Mouse (Mus musculus): Measurements from ENCODE around the gene Slc7a15. TPM values are rescaled to one million over a fixed set of nuclear protein-coding genes. Genes with fewer than 3 reads are reported as not detected.

The Slc7a15 gene
- polyA plus RNA-seq, 1 experiment from 2014 or later, result not detected

DNA sequence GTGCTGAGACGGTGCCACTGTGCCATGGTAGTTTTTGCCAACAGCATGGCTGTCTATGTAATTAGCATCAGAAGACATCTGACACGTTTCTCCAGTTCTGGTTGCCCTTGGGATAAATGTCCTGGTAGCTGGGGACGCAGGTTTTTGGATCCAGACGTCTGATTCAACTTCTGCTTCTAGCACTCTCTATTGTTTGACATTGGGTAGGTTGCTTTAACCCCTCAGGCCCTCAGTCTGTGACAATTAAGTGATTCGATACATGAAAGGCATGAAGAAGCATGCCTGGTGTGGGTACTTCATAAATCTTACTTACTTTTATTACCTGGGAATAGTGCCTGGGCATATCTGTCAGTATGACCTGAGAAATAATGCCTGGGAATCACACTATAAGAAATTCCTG, 74.8 kb downstream of the Slc7a15 start:
- H3K4me2 ChIP-seq (replicated peaks; ENCODE audit: low read depth, low read length), result no peak overlapping the region
- H3K4me3 ChIP-seq (ENCODE audit: low read length), result no peak overlapping the region
- no peaks in the 10 kb centered on the region for H3K9me3 ChIP-seq (ENCODE audit: control insufficient read depth, low read length)
- H3K4me1 ChIP-seq (ENCODE audit: control insufficient read depth, insufficient read depth, low read length), result peaks cover 7% of the 10 kb centered on the region; the same call in 1 of the 2 replicates
- no peak overlapping the region for H3K9ac ChIP-seq (ENCODE audit: low read depth, low read length)
- no peak overlapping the region for H3K27ac ChIP-seq (ENCODE audit: low read depth, low read length)
- H3K36me3 ChIP-seq (ENCODE audit: control insufficient read depth, insufficient read depth, low read length), result no peaks in the 10 kb centered on the region
- H3K27me3 ChIP-seq (ENCODE audit: control insufficient read depth, insufficient read depth, low read length), result no peaks in the 10 kb centered on the region
- ATAC-seq (ENCODE audit: low FRiP score, low TSS enrichment), result no peak
- 50% methylated on average over 5 of the region's 5 CpGs for WGBS

DNA sequence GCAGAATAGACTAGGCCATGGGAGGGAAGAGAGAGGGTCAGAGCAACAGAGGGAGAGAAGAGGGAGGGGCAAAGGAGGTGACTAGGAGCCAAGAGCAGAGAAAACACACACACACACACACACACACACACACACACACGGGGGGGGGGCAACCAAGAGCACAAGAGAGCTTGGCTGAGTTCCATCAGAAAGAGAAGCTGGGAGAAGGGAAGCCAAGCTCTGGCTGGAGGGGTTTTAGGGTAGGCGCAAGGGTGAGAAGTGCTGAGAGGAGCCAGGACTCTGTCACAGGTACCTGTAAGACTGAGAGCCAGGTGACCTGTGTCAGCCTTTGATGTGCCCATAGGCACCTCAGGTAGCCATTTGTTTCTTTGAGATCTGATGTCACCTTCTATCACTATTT, 76.2 kb downstream of the Slc7a15 start:
- Histone ChIP-seq H3K4me2 (replicated peaks; ENCODE audit: low read depth, low read length) (no peak overlapping the region), H3K4me1 (ENCODE audit: control insufficient read depth, insufficient read depth, low read length) (peaks cover 7% of the 10 kb centered on the region; the same call in 1 of the 2 replicates), H3K9me3 (ENCODE audit: control insufficient read depth, low read length) (no peaks in the 10 kb centered on the region), H3K27me3 (ENCODE audit: control insufficient read depth, insufficient read depth, low read length) (no peaks in the 10 kb centered on the region), H3K27ac (ENCODE audit: low read depth, low read length) (no peak overlapping the region), H3K4me3 (ENCODE audit: low read length) (no peak overlapping the region), H3K36me3 (ENCODE audit: control insufficient read depth, insufficient read depth, low read length) (no peaks in the 10 kb centered on the region), H3K9ac (ENCODE audit: low read depth, low read length) (no peak overlapping the region)
- 55% methylated on average over 2 of the region's 2 CpGs for WGBS
- ATAC-seq (ENCODE audit: low FRiP score, low TSS enrichment), result no peak

DNA sequence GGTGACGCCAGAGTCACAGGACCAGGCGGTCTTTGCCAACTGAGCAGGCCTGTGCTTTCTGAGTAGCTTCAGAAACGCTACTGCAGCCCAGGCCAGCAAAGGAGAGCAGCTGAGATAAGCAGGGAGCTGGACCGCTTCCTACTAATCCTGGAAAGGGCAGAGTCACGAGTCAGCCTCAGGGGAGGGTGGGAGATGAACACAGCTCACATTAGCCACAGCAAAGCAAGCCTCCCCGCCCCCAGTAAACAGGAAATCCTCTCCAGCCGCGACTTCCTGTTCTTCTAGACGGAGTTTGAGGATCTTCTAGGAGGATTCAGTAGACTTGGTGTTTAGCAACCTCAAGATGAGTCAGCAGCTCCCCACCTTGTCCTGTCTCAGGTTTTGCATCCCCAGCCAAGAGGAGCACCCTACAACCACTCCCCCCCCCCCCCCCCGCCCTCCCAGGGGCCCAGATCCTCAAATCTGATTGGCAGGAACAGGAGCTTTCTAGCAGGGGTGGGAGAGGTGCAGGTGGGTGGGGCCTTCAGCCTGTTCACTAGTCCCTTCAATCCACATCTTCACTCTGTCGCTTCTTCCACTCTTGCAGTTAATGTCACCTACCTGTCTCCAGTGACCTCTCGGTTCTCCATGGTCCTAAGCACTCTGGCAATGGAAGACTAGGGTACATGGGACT, 77.4 kb downstream of the Slc7a15 start:
- H3K4me2 ChIP-seq (replicated peaks; ENCODE audit: low read depth, low read length), result no peak overlapping the region
- H3K27ac ChIP-seq (ENCODE audit: low read depth, low read length), result no peak overlapping the region
- H3K4me3 ChIP-seq (ENCODE audit: low read length), result no peak overlapping the region
- H3K27me3 ChIP-seq (ENCODE audit: control insufficient read depth, insufficient read depth, low read length), result no peaks in the 10 kb centered on the region
- ATAC-seq (ENCODE audit: low FRiP score, low TSS enrichment), result 0 out of 2 replicates have a peak, but pooled peaks have one; percentile 32
- H3K9me3 ChIP-seq (ENCODE audit: control insufficient read depth, low read length), result no peaks in the 10 kb centered on the region
- no peak overlapping the region for H3K9ac ChIP-seq (ENCODE audit: low read depth, low read length)
- 48% methylated on average over 12 of the region's 12 CpGs for WGBS
- peaks cover 7% of the 10 kb centered on the region; the same call in 1 of the 2 replicates for H3K4me1 ChIP-seq (ENCODE audit: control insufficient read depth, insufficient read depth, low read length)
- H3K36me3 ChIP-seq (ENCODE audit: control insufficient read depth, insufficient read depth, low read length), result no peaks in the 10 kb centered on the region

DNA sequence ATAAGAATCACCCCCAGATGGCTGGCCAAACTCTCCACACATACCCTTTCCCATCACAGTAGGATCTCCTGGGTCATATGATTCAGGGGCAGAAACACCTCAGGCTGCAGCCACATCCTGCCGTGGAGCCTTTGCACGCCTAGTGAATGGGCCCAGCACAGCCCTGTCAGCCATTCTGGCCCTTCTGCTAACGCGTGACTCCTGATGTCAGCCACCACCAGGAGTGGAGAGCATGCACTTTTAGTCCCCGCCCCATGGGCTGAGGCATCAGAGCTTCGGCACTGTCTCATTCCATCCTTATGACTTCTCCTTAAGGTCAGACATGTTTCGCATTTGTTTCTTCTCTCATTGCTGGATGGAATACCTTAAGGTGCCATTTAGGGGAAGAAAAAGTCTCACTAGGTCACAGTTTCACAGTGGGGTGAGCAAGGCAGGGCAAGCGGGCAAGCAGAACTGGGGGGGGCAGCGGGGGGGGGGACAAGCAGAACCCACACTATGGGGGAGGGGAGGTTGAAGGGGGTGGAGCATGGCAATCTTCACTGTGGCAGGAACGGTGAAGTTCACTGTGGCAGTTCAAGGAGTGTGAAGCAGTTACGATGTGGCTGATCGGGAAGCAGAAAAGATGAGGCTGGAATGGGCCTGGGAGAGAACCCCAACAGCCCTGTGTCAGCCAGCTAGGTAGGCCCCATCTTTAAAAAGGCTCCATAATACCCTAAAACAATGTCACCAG, 79.3 kb downstream of the Slc7a15 start:
- Histone ChIP-seq H3K4me2 (replicated peaks; ENCODE audit: low read depth, low read length) (no peak overlapping the region), H3K27me3 (ENCODE audit: control insufficient read depth, insufficient read depth, low read length) (no peaks in the 10 kb centered on the region), H3K4me3 (ENCODE audit: low read length) (no peak overlapping the region), H3K9me3 (ENCODE audit: control insufficient read depth, low read length) (no peaks in the 10 kb centered on the region), H3K36me3 (ENCODE audit: control insufficient read depth, insufficient read depth, low read length) (no peaks in the 10 kb centered on the region), H3K27ac (ENCODE audit: low read depth, low read length) (no peak overlapping the region), H3K4me1 (ENCODE audit: control insufficient read depth, insufficient read depth, low read length) (peaks cover 7% of the 10 kb centered on the region; the same call in 1 of the 2 replicates), H3K9ac (ENCODE audit: low read depth, low read length) (no peak overlapping the region)
- no peak; the same call in 1 of the 2 replicates for ATAC-seq (ENCODE audit: low FRiP score, low TSS enrichment)
- WGBS, result 50% methylated on average over 12 of the region's 12 CpGs

DNA sequence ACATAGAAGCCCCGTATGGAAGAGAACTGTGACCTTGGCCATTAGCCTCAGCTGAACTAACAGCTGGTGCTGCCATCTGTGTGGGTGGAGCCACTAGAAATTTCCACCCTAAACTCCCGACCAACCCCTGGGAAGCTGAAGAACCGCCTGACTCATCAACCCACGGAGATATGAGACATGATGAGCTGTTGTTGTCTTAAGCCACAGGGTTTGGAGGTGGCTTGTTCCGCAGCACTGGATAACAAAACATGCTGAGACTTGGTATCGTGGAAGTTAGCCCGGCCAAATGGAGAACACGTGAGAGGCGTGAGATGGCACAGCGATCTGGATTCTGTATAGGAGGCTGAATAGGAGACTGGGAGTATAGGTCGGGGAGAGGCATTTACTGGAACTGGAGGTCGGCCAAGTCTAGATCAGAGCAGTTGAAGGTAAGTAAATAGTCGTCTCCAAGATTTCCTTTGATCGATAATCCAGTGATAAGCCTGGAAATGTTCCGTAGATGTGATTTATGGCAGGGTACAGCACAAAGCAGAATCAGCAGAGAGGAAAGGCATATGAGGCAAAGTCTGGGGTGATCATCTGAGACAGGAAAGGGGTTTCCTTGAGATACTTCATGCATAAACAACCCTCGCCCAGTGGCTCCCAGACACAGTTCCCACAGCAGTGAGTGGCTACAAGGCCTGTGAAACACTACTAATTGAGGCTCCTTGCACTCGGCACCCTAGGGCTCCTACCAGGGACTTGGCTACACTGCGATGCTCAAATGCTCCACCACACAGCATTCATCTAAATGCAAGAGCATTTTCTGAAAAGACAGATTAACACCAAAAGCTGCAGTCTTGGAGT, 87.6 kb downstream of the Slc7a15 start:
- 42% methylated on average over 18 of the region's 18 CpGs for WGBS

DNA sequence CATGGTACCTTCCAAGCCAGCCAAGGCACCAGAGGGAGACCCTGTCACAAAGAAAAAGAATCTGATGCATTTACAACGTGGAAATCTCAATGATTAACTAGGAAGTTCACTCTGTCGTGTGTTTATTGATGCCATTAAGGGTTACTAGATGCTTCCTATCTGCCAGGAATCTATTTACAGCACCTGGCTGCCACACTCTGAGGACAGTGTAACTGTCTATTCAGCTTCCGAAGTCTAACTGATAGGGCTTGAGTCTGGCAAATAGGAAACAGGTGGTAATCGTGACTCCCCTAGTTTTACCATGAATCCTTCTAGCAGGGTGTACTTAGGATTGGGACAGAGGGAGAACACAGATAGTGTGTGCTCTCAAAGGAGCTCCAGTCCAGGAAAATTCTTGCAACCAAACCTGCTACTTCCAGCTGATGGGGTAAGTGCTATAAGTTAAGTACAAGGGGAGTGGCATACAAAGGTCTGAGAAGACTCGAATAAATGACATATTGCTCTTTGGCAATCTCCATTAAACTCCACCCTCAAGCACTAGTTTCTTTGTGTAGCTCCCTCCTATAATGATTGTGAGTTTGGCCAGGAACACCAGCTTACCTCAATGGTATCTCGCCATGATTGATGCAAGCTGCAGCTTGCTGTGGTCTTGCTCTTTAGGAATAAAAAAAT, 88.4 kb downstream of the Slc7a15 start:
- WGBS, result 63% methylated on average over 6 of the region's 6 CpGs
- Histone ChIP-seq H3K4me1 (ENCODE audit: control insufficient read depth, insufficient read depth, low read length) (no peaks in the 10 kb centered on the region), H3K27ac (ENCODE audit: low read depth, low read length) (no peak overlapping the region), H3K9ac (ENCODE audit: low read depth, low read length) (no peak overlapping the region), H3K4me3 (ENCODE audit: low read length) (no peak overlapping the region), H3K36me3 (ENCODE audit: control insufficient read depth, insufficient read depth, low read length) (no peaks in the 10 kb centered on the region), H3K27me3 (ENCODE audit: control insufficient read depth, insufficient read depth, low read length) (no peaks in the 10 kb centered on the region), H3K4me2 (replicated peaks; ENCODE audit: low read depth, low read length) (no peak overlapping the region), H3K9me3 (ENCODE audit: control insufficient read depth, low read length) (no peaks in the 10 kb centered on the region)
- no peak for ATAC-seq (ENCODE audit: low FRiP score, low TSS enrichment)

More for the DNA sequence above, 87.6 kb downstream of the Slc7a15 start:
- peak; percentile 69 for ATAC-seq (ENCODE audit: low FRiP score, low TSS enrichment)
- no peaks in the 10 kb centered on the region for H3K9me3 ChIP-seq (ENCODE audit: control insufficient read depth, low read length)
- no peaks in the 10 kb centered on the region for H3K27me3 ChIP-seq (ENCODE audit: control insufficient read depth, insufficient read depth, low read length)
- H3K4me3 ChIP-seq (ENCODE audit: low read length), result no peak overlapping the region
- no peaks in the 10 kb centered on the region for H3K36me3 ChIP-seq (ENCODE audit: control insufficient read depth, insufficient read depth, low read length)
- H3K27ac ChIP-seq (ENCODE audit: low read depth, low read length), result no peak overlapping the region
- H3K9ac ChIP-seq (ENCODE audit: low read depth, low read length), result no peak overlapping the region
- no peaks in the 10 kb centered on the region for H3K4me1 ChIP-seq (ENCODE audit: control insufficient read depth, insufficient read depth, low read length)
- 0 out of 2 replicates have a peak overlapping the region, but pooled peaks have one; percentile 2 for H3K4me2 ChIP-seq (replicated peaks; ENCODE audit: low read depth, low read length)

DNA sequence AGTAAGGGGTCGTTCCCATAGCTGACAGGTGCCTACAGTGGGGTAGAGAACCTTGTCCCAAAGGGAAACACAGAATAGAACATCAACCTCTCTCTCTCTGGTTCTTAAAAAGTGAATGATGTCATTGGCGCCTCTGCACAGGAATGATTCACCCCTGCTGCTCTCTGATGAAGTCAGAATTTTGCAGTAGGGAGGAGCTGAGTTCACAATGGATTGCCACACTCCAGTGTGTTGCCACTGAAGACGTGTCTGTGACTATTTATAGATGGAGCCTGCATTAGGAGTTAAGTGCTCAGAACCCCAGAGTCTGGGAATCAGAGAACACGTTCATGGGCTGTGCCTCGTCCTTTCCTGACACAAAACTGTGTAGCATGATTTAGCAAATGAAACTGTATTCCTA, 89.2 kb downstream of the Slc7a15 start:
- WGBS, result 72% methylated on average over 5 of the region's 5 CpGs
- Histone ChIP-seq H3K9ac (ENCODE audit: low read depth, low read length) (no peak overlapping the region), H3K4me1 (ENCODE audit: control insufficient read depth, insufficient read depth, low read length) (no peaks in the 10 kb centered on the region), H3K27ac (ENCODE audit: low read depth, low read length) (no peak overlapping the region), H3K27me3 (ENCODE audit: control insufficient read depth, insufficient read depth, low read length) (no peaks in the 10 kb centered on the region), H3K9me3 (ENCODE audit: control insufficient read depth, low read length) (no peaks in the 10 kb centered on the region), H3K4me2 (replicated peaks; ENCODE audit: low read depth, low read length) (no peak overlapping the region), H3K36me3 (ENCODE audit: control insufficient read depth, insufficient read depth, low read length) (no peaks in the 10 kb centered on the region), H3K4me3 (ENCODE audit: low read length) (no peak overlapping the region)
- ATAC-seq (ENCODE audit: low FRiP score, low TSS enrichment), result no peak

DNA sequence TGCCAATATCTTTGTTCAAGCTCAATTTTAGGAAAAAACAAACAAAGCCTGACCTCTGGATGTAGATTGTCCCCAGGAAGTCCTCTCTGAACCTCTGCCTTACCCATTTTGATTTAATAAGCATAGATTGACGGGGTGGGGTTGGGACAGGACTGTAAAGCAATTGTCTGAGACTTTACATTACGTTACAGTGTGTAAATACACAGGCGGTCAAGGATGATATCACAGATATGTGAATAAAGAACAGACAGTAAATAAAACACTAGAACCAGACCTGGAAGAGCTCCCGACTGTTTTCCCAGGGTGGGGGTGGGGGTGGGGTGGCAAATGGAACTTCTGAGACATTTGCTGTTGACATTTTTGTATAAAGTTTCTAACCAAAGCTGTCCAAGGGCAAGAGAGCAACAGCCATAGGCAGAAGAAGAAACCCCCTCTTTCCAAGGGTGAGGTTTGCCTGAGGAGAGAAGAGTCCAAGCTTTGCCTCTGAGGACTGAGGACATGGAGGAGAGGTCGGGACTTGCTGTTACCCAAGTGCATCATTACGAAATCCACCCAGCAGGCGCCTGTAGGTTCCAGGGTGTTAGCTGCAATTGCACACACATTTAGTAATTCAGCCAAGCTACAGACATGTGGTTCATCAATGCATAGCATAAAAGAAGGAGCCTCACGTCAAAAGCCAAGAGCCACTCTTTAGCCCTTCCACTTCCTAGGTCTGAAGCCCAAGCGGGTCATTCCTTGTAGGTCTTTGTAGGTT, 91.7 kb downstream of the Slc7a15 start:
- H3K4me1 ChIP-seq (ENCODE audit: control insufficient read depth, insufficient read depth, low read length), result 0 out of 2 replicates have a peak, but pooled peaks cover under 1% of the 10 kb centered on the region
- H3K4me3 ChIP-seq (ENCODE audit: low read length), result no peak overlapping the region
- no peak overlapping the region for H3K9ac ChIP-seq (ENCODE audit: low read depth, low read length)
- H3K4me2 ChIP-seq (replicated peaks; ENCODE audit: low read depth, low read length), result no peak overlapping the region
- H3K36me3 ChIP-seq (ENCODE audit: control insufficient read depth, insufficient read depth, low read length), result no peaks in the 10 kb centered on the region
- no peak for ATAC-seq (ENCODE audit: low FRiP score, low TSS enrichment)
- H3K27me3 ChIP-seq (ENCODE audit: control insufficient read depth, insufficient read depth, low read length), result no peaks in the 10 kb centered on the region
- no peaks in the 10 kb centered on the region for H3K9me3 ChIP-seq (ENCODE audit: control insufficient read depth, low read length)
- no peak overlapping the region for H3K27ac ChIP-seq (ENCODE audit: low read depth, low read length)
- 70% methylated on average over 9 of the region's 9 CpGs for WGBS

All from kidney, embryonic 14.5 days (tissue).